Mouse (Mus musculus) bone marrow macrophage, adult 2 months (primary cell): ENCODE measurements around the gene Rgs5. TPM values are rescaled to one million over a fixed set of nuclear protein-coding genes. Genes with fewer than 3 reads are reported as not detected.

Experiments
- H3K27ac ChIP-seq: 2 replicates; pipeline ENCODE4 v1.5.1; 2012; ENCODE audit warnings: low read depth, low read length; ENCODE audit not compliant: insufficient read depth
- H3K4me1 ChIP-seq: 2 replicates; pipeline ENCODE4 v1.6.1; 2012; ENCODE audit warnings: low read length; ENCODE audit not compliant: control insufficient read depth, insufficient read depth
- H3K4me3 ChIP-seq: 2 replicates; pipeline ENCODE4 v1.5.1; 2012; ENCODE audit warnings: mild to moderate bottlenecking, low read length, moderate library complexity; ENCODE audit not compliant: insufficient read depth
- CTCF ChIP-seq: IDR thresholded peaks from 2 replicates; pipeline ENCODE4 v1.5.1; 2012; ENCODE audit warnings: low read depth, mild to moderate bottlenecking, low read length, moderate library complexity
- POLR2A ChIP-seq: IDR thresholded peaks from 2 replicates; pipeline ENCODE4 v1.6.1; 2012; ENCODE audit warnings: mild to moderate bottlenecking, low read depth, low read length, borderline replicate concordance
- polyA plus RNA-seq: library from polyadenylated mRNA; stranded (reverse); fragments of >200 nt; gene quantifications from 2 replicates; pipeline ENCODE4 v1.2.4, GENCODE M21; 2012; ENCODE audit not compliant: missing spikeins, insufficient read depth, insufficient read length

Rgs5 gene
- polyA plus RNA-seq, 1 experiment: not detected

GRCm38 (mm10) chr1:169674116-169674515 is 18.8 kb downstream of the Rgs5 start:
- no peaks in the 10 kb centered on the region for H3K4me1 ChIP-seq
- H3K27ac ChIP-seq: no peak overlapping the region
- no peak overlapping the region for H3K4me3 ChIP-seq
- TF ChIP-seq POLR2A: no peak
- no peak for TF ChIP-seq CTCF

GRCm38 (mm10) chr1:169676751-169677150 is 21.4 kb downstream of the Rgs5 start:
- Histone ChIP-seq H3K4me3 (no peak overlapping the region), H3K27ac (no peak overlapping the region), H3K4me1 (no peaks in the 10 kb centered on the region)
- no peak for TF ChIP-seq POLR2A
- no peak for TF ChIP-seq CTCF

GRCm38 (mm10) chr1:169680455-169681208 is 25.3 kb downstream of the Rgs5 start:
- H3K4me1 ChIP-seq: no peaks in the 10 kb centered on the region
- H3K27ac ChIP-seq: no peak overlapping the region
- no peak overlapping the region for H3K4me3 ChIP-seq
- no peak for TF ChIP-seq POLR2A
- no peak for TF ChIP-seq CTCF

GRCm38 (mm10) chr1:169682775-169683497 is 27.6 kb downstream of the Rgs5 start:
- TF ChIP-seq CTCF: no peak
- no peak for TF ChIP-seq POLR2A
- H3K4me1 ChIP-seq: no peaks in the 10 kb centered on the region
- no peak overlapping the region for H3K4me3 ChIP-seq
- H3K27ac ChIP-seq: no peak overlapping the region

GRCm38 (mm10) chr1:169685257-169685656 is 30.0 kb downstream of the Rgs5 start:
- Histone ChIP-seq H3K4me1 (no peaks in the 10 kb centered on the region), H3K4me3 (no peak overlapping the region), H3K27ac (no peak overlapping the region)
- TF ChIP-seq POLR2A (no peak), CTCF (no peak)

- Histone ChIP-seq H3K27ac (no peak overlapping the region), H3K4me3 (no peak overlapping the region), H3K4me1 (no peaks in the 10 kb centered on the region)
- TF ChIP-seq POLR2A (no peak), CTCF (no peak)
These were observed 37.7 kb downstream of the Rgs5 start for GRCm38 (mm10) chr1:169693040-169693439.

- TF ChIP-seq POLR2A: no peak
- TF ChIP-seq CTCF: no peak
- Histone ChIP-seq H3K4me3 (no peak overlapping the region), H3K27ac (no peak overlapping the region)
These were observed 38.2 kb downstream of the Rgs5 start for GRCm38 (mm10) chr1:169693537-169693936.

GRCm38 (mm10) chr1:169695356-169695755 is 40.1 kb downstream of the Rgs5 start:
- Histone ChIP-seq H3K4me3 (no peak overlapping the region), H3K27ac (no peak overlapping the region), H3K4me1 (no peaks in the 10 kb centered on the region)
- TF ChIP-seq CTCF (no peak), POLR2A (no peak)

More at GRCm38 (mm10) chr1:169693537-169693936, 38.2 kb downstream of the Rgs5 start:
- no peaks in the 10 kb centered on the region for H3K4me1 ChIP-seq

- H3K4me1 ChIP-seq: no peaks in the 10 kb centered on the region
- TF ChIP-seq POLR2A: no peak
- no peak for TF ChIP-seq CTCF
- H3K27ac ChIP-seq: no peak overlapping the region
- no peak overlapping the region for H3K4me3 ChIP-seq
These were observed 41.9 kb downstream of the Rgs5 start for GRCm38 (mm10) chr1:169697236-169697635.

- no peak overlapping the region for H3K4me3 ChIP-seq
- no peaks in the 10 kb centered on the region for H3K4me1 ChIP-seq
- H3K27ac ChIP-seq: no peak overlapping the region
- no peak for TF ChIP-seq POLR2A
- no peak for TF ChIP-seq CTCF
These were observed 43.9 kb downstream of the Rgs5 start for GRCm38 (mm10) chr1:169699184-169699583.
